Mouse (Mus musculus) thymus, adult 18-20 months (tissue): ENCODE data around the gene Gm27021.

ENCODE experiments used
- DNase-seq, 2 experiments: peaks; one replicate each; pipeline ENCODE4 v3.0.0; 2022; ENCODE audit warnings: mixed read lengths in 2 of 2

The Gm27021 gene

DNA sequence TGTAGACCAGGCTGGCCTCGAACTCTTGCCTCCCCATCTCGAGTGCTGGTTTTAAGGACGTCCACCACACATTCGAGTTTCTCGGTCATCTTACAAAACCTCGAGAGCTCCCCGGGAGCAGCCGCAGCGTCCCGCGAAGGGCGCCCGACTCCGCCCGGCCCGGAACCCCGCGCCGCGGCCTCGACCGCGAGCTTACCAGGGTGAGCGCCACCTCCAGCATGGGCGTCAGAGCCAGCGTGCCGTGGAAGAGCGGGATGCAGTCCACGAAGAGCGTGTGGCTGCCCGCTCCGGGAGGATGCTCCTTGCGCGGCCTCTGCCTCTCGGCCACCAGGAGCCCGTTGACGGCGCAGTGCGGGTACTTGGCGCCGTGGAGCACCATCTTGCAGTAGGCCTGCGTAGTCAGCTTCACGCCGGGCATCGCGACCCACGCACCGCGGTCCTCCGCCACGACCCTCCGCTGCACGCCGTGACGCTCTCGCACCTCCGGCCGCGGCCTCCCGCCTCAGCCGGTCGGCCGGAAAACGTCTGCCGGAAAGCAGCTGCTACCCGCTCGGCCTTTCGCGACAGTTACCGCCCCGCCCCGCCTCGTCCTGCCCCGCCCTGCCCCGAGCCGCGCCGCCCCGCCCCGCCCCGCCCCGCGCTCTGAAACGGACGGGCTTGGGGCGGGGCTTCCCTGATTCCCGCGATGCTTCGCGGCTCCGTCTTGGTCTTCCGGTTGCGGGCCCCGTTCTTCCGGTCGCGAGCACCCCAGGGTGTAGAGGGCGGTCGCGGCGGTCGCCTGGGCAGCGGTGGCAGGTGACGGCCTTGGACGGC, at the start of gene Gm27021, which contains the start of gene Cox4i1:
Gene Gm27021 (minus strand): TSS at position 519 of the 813 bp plus-strand sequence.
Gene Cox4i1 (plus strand): TSS at position 662 of the 813 bp plus-strand sequence.
- DNase-seq = peak; percentile 87

DNA sequence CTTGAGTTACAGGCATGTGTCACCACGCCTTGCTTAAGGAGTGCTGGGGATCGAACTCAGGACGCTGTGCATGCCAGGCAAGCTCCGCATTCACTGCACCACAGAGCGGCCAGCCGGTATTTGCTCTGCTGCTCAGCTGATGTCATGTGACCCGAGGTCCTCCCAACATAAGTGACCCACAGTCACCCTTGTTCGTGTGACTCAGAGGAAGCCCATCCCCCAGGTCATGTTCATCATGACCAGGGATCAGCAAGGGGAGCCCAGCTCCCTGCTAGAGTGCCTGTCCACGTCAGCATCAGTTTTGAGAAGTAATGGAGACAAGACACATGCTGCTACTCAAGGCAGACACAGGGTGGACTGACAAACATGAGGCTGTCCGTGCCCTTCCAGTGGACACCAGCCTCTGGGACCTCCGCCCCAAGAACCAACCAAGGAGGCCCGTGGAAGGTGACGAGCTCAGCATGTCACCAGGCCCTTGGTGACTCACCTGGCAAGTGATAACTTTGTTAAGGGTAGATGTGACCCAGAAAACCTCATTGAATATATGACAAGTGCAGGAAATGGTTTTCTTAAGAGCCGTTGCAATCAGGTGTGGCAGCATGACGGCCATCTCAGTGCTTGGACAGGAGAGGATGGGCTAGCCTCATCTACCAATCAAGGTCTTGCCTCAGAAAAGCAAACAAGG, 48.3 kb upstream of the Gm27021 start:
- no peak for DNase-seq

DNA sequence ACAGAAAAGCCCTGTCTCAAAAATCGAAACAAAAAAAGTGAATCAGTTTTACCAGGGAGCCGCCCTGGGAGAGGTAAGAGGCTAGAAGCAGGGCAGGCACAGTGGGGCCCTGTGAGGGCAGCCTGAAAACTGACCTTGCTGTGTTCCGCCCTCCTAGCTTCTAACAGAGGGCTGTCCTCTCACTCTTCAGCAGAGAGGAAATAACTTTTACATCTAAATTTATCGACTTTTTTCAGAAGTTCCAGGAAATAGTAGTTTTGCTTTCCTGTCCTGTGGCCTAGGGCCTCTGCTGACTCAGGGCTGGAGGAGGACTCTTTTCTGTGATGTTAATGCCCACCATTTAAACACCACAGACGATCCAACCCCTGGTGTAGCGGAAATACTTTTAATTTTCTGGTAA, 47.3 kb upstream of the Gm27021 start:
- DNase-seq = no peak

DNA sequence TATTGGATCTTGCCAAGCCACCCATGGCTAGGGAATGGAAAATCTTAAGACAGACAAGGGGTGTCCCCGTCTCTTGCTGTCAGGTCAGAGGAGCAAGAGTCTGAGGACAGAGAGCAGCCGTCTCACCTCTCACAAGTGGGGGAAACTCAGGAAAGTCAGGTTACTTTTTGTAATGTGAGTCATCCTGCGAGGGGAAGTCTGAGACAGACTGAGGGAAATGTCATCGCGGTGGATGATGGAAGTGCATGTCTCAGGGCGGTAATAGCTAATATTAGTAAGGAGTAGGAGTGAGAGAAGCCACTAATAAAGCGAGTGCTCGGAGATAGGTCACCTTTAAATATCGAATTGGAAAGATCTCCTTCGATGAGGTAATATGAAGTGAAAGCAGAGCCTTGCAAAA, 41.3 kb upstream of the Gm27021 start:
- DNase-seq = no peak

DNA sequence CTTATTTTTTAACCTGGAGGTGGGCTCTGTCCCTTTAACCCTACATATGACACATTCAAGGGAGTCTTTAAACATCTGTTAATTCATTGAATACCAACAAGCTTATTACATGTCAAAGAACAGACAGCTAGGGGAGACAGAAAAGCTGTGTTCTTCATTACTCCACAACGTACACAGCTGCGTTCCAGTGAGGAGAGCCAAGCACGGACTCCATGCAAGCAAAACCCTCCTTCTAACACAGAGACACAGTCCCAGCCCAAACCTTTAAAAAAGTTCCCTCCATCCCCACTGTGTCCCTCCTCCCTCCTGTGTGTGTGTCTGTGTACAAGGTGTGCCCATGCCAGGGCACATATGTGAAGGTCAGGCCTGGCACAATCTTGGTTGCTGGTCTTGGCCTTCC, 38.3 kb upstream of the Gm27021 start:
- DNase-seq = no peak

DNA sequence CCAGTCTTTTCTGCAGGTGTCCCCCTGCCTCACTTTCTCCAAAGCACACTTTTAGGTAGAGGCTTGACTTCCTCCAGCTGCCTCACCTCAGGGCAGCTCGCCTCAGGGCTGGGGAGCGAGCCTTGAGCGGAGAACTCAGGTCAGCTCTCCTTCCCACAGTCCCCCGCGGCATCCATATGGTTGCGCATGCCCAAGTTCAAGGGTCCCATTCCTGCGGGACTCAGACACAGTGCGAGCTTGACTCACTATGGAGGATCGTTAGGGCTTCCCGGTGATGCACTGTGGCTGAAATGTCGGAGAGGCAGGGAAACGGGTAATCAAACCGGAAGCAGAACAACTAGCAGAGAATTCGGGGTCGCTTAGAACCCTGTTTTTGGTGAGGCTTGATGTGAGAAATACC, 37.3 kb upstream of the Gm27021 start:
- no peak for DNase-seq

DNA sequence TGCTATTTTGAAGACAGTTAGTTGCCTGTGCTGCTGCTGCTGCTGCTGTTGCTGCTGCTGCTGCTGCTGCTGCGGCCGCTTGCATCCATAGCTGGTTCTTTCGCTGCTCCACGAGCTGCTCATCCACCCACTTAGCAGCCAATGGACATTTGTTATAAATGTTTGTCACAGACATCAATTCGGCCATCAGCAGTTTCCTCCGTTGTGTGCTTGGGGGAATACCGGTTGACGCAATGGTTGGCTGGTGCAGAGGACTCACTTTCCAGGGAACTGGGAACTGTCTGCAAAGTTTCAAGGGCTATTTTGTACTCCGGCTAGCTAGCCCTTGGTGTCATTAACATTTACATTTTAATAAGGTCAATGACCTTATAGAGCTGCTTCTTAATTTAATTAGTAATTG, 36.3 kb upstream of the Gm27021 start:
- DNase-seq = no peak

DNA sequence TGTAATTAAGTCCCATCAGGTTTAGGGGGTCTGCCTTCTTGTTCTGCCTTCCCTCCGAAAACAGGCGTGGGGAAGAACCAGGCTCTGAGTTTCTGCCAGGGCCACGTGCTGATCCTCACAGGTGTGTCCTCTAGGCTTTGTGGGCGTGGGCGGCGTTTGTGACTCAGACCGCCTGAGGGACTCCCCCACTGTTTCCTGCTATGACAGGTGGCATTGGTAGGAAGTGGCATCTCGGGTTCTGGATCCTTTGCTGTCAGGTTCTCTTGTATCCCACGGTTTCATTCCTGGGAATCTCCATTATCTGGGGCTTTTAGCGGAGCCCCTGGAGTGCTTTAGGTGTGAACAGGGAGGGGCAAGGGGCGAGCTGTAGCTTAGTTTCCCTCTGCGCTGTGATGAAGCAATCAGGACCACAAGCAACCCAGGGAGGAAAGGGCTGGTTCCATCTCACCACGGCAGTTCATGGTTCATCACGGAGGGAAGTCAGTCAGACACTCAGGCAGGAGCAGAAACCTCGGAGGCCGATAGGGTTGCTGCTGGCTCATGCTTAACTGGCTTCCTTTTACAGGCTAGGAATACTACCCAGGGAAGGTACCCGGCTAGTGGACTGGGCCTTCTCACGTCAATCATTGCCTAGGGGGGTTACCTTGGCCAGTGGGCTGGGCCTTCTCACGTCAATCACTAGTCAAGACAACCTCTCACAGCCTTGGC, 34.0 kb upstream of the Gm27021 start:
- DNase-seq = peak; percentile 75 to 86

DNA sequence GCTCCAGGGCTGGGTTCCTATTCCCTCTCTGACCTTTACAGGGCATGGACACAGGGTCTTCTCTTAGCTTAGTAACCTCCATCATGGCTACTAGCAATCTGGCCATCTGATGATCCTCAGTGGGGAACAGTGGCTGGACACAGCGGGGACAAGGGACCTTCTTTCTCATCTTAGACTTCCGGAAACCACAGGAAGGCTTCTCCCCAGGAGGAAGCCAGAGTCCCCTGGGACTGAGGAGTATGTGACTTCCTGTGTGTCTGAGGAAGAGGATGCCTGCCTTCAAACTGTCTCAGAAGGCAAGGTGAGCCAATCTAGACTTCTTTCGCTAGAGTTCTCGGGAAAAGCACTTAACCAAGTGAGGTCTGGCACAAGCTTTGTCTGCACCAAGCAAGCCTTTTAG, 32.2 kb upstream of the Gm27021 start:
- no peak for DNase-seq

DNA sequence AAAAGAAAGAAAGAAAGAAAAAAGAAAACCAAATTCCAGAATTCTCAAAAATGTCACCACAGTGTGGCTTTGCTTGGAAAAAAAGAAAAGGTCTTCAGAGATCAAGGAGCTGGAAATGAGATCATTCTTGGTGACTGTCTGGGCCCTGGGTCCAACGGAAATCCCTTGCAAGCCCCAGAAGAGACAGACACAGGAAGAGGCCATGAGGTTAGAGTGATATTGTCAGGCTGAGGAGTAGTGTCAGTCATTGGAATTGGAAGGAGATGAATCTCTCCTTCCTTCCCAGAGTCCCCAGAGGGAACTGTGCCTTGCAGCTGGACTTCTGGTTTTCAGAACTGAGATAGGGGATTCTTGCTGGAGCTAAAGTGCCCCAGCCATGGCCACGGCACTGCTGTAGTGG, 31.7 kb upstream of the Gm27021 start:
- no peak for DNase-seq

DNA sequence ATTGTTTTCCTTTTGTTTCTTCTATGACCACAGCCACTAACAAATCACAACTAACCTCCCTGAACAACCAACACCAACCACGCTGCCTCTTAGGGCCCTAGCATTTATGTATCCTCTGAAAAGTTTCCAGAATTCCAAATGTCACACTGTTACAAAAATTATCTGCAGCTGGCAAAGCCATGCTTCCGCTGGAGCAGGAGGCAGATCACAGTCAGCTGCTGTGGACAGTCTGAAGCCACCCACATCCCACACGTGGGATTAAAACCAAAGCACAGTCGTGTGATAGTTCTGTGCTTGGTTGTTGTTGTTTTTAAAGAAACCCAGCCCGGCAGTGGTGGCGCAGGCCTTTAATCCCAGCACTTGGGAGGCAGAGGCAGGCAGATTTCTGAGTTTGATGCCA, 31.2 kb upstream of the Gm27021 start:
- DNase-seq = no peak

DNA sequence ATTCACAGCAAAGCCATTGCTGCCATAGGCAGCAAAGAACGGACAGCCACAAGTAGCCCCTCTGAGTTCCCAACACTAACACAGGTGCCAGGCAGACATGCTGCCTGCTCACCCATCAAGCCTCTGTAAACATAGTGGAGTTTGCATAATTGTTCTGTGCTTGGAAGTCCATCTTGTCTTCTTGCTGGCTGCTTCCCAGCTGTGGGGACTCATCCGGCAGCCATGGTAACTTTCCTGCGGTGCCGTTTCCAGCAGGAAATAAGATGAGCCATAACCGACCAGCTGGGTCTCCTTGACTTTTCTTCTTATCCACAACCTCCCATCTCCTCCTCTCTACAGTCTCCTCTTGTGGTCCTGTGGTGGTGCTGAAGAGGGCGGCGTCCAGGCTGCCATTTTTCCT, 30.5 kb upstream of the Gm27021 start:
- DNase-seq = no peak

DNA sequence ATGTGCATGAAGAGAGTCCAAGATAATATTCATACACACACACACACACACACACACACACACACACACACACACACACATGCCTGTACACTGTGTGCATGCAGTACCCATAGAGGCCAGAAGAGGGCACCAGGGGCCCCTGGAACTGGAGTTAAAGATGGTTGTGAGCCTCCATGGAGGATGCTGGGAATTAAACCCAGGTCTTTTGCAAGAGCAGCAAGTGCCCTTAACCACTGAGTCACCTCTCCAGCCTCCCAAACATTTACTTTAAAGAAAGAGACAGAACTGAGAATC, 30.0 kb upstream of the Gm27021 start:
- no peak for DNase-seq

DNA sequence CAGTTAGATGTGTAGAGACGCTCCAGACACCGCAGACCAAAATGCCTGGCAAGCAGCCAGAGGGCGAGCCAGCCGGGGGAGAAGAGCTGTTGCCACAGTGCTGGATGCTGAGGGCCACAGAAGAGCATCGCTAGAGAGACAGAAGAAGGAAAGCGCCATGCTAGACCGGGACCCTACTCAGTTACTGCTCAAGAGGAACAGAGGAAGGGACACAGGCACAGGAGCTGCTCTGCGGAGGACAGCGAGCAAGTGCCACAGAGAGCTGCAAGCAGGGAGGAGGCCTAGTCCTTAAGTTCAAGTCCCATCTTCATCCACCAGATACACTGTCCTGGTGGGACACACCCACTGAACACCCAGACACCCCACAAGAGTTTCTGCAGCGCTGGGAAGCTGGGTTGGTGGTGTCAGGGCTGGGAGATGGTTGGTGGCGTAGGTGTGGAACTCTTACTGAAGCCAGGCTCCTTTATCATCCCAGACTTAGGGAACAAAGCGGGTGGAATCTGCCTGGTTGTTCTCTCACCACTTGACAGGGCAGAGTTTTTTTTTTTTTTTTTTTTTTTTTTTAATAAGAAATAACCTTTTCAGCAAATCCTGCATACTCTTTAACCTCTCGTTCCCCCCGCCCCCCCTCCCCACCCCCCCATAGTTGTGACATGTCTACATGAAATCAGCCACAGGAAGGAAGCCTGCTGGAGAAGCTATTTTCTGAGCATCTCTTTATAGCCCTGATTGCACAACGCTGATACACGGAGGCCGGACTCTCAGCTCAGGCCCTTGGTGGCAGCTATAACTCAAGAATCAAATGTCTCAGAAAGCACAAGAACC, 29.5 kb upstream of the Gm27021 start:
- DNase-seq = peak; percentile 72 to 79

DNA sequence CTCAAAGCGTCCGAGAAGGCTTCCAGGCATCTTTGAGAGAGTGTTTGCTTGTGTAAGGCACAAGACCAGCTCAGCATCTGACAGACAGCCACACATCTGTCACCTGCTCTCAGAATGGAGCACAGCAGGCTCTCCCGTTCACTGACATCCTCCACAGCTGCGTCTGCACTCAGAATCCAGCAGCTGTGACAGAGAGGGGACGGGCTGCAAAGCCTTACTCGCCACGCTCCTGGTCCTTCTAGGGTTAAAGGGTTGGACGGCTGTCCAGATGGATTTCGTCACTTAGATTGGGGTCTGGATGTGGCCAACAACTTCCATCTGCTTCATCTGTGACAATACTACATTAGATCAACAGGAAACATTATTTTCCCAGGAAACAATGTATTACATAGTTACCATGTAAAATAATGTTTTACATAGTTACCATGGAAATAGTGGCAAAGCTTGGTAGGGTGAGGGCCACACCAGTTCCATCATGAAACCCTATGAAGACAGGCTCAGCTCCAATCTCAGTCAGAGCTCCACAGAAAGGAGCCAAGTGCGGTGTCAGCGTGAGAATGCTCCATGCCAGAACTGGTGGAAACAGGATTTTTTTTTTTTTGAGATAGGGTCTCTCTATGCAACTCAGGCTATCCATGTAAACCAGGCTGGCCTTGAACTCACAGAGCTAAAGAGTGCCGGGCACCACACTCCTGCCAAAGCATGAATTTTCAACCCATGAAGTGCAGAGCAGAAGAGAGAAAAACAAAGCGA, 28.7 kb upstream of the Gm27021 start:
- peak; percentile 74 to 83 for DNase-seq

DNA sequence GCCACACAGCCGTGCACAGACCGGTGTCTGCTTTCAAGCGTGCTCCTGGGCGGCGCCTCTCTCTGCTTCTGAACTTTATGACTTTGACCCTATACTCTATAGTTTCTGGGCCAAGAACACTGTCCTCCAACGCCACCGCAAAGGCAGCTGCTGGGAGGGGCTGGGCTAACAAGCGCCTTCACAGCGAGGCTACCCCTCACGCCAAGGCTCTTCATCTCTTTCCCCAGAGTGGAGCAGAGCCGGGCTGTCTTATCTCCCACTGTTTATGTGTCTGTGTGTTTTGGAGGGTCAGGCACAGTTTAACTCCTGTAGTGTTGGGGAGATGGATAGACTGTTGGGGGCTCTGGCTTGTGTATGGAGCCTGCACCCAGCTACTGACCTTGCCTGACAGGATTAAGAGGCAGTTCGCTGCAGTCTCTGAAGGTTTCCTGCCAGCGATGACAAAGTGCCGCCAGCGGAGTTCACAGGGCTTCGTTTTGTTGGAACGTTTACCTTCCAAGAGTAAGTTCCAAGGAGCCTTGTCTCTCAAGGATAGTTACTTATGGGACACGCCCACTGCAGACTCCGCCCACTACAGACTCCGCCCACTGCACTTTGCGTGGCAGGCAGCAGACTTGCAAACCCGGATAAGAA, 26.1 kb upstream of the Gm27021 start:
- DNase-seq = no peak

DNA sequence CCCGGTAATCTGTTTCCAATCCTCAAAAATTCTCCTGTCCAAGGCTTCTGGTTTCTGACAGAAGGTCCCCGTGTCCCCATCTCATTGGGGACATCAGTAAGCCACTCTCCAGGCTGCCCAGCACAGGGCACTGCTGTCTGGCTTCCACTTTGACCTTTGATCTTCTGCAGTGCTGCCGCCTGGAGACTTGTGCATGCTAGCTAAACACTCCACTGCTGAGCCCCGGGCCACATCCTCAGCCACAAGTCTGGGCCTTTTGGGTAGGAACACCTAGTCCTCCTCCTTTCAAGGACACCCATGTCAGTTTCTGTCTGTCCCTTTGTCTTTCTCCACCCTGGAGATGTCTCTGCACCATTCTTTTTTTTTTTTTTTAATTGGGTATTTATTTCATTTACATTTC, 25.1 kb upstream of the Gm27021 start:
- no peak for DNase-seq

DNA sequence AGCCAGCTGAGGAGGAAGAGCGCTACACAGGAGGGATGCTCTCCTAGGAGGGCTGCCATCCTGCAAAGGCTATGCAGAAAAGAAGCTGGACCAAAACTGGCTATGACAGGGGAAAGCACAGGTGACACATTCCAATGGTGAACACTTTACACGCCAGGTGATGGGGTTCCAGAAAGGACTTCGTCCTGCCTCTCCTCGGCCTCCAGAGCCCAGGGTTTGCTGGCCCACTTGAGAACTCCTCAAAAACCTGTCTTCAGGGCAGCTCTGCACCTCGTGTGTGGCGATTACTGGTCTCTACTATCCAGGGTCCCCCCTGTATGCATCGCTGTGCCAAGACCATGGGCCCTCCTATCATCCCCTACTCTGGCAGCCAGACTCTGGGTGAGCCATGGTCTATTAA, 20.6 kb upstream of the Gm27021 start:
- DNase-seq = no peak

DNA sequence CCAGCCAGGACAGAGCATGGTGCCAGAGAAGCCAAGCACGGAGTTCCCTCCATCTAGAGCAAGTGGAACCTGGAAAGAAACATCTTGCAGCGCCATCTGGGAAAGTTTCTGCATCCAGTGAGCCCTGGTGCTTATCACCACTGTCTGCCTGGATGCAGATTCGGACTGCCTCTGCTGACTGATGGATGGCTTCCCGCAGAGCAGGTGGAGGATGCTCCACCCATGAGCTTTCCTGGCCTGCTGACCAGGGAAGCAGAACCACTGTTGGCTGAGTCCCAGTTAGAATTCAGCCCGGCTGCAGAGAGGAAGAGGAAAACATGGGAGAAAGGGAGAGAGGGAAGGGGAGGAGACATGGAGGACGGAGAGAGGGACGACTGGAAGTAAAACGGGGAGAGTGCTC, 19.9 kb upstream of the Gm27021 start:
- DNase-seq = no peak

DNA sequence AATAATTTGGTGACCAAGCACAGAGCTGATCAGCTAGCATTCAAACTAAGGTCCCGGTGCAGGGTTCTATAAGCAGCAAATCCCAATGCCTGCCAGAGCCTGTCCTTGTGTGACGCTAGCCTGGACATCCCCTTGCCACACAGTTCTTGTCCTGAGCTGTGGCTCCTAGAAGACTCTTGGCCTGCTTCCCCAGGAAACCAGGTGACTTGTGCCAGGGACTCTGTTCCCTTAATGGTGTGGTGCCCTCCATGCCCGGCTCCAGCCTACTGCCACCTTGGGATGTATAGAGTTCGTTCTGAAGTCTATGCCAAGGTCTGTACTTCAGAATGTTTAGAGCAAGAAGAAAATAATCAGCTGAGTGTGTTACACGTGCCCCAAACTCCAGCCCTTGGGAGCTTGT, 18.7 kb upstream of the Gm27021 start:
- DNase-seq = no peak

DNA sequence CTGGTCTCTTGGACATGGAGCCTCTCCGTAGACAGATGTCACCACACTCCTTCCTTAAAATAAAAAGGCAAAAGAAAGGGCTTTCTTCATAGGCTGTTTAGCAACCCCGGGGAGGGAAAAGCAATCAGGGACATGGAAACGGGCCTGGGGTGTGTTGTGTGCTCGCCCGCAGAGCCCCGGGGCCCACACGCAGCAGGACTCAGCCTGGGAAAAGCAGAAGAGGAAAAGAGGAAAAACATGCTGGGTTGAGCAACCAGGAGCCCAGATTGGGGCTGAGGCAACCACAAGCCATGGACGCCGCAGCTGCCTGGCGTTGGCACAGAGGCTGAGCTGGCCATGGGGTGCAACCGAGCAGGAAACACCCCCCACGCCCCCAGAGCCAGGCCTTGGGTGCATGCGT, 18.2 kb upstream of the Gm27021 start:
- DNase-seq = no peak

DNA sequence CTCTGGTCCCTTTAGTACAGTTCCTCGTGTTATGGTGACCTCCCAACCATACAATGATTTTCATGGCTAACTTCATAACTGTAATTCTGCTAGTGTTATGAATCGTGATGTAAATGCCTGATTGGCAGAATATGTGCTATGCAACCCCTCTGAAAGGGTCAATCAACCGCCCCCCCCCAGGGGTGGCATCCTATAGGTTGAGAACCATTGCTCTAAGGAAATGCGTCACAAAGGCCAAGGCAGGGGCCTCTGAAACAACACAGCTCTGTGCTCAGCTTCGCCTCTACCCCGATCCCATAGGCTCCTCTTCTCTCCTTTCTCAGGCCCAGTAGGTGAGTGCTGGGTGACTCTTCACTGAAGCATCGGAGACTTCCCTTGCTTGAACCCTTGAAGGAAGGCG, 17.7 kb upstream of the Gm27021 start:
- DNase-seq = no peak
